Mouse (Mus musculus): ENCODE results near the gene Tmem151b.

The Tmem151b gene

GRCm38 (mm10) chr17:45549617-45550181 is at the start of gene Tmem151b:
Gene Tmem151b, minus strand, starts transcription at chr17:45549677.
- no peak for DNase-seq

- no peak for DNase-seq
Observed at GRCm38 (mm10) chr17:45598891-45599290, 49.4 kb upstream of the Tmem151b start.

DNA sequence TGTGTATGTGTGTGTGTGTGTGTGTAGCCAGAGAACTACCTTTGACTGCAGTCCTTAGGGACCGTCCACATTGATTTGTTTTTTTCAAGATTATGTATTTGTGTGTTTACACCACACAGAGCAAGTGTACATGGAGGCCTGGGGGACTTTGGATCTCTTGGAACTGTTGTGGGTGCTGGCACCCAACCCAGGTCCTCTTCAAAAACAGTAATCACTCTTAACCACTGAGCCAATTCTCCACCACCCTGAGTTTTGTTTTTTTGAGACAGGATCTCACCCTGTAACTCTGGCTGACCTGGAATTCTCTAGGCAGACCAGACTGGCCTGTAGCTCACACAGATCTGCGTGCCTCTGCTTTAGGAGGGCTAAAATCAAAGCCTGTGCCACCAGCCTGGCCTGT is 48.9 kb upstream of the Tmem151b start:
- DNase-seq = no peak

- DNase-seq = peak; percentile 25
Observed at GRCm38 (mm10) chr17:45597787-45598186, 48.3 kb upstream of the Tmem151b start.

- DNase-seq = peak; percentile 82
Observed at GRCm38 (mm10) chr17:45596631-45597396, 47.3 kb upstream of the Tmem151b start.

DNA sequence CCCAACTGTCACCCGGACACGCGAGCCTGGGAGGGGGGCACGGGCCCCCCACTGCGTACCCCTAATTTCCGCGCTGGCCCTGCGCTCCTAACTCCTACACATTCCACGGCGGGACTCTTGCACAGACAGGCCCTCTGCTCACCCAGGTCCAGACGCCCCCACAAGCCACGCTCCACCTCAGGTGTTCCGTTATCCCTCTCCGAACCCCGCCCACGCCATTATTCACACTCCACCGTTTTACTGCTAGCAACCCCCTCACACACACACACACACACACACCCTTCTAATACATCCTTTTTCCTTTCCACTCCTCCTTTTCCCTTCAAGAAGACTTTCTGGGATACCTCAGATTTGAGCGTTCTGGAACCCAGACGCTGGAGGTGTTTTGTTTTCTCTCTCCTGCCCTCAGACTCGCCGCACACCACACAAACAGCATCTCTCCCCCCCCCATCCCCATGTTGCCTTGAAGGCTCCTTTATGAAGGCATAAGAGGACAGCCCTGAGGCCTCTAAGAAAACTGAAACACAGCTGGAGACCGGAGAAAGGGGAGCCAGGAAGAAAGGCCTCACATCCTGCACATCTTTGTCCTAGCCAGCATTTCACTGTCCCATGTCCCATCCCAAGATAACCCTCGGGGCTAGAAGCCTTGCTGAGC is 46.4 kb upstream of the Tmem151b start:
- DNase-seq = no peak

DNA sequence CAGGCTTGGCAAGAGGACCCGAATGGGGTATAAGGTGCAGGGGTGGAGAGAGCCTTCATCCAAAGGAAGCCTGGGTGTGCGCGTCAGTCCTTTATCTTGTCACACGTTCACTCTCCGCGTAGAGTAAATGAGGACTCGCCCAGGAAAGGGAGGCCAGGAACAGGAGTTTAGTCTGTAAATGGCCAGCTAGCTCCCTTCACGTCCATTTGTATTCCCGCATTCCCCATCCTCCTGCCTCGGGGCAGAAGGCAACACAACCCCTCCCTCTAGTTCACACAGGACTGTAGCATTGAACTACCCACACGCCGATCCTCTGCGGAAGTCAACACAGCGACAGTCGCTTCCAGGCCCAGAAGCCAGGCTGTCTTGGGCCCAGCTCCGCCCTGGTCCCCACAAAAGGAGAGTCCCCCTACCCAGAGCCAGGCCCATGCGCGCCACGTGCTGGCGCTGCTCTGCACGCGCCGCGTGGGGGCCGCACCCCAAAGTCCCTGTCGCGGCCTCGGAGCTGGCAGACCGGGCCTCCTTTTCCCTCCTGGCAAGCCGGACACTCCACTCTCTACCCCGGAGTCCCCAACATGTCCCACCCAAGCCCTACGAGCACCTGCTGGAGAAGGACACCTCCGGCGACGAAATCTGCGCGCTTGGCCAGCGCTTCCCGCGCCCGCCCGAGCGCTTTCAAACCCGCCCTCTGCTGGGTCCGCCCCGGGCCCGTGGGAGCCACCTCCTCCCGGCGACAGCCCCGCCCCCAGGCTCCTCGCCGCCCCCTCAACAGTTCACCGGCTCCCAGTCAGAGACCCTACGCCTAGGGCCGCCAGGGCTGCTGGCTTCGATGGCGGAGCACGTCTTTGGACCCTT is 45.6 kb upstream of the Tmem151b start:
- DNase-seq = peak; percentile 83

- no peak for DNase-seq
Observed at GRCm38 (mm10) chr17:45594195-45594594, 44.7 kb upstream of the Tmem151b start.

DNA sequence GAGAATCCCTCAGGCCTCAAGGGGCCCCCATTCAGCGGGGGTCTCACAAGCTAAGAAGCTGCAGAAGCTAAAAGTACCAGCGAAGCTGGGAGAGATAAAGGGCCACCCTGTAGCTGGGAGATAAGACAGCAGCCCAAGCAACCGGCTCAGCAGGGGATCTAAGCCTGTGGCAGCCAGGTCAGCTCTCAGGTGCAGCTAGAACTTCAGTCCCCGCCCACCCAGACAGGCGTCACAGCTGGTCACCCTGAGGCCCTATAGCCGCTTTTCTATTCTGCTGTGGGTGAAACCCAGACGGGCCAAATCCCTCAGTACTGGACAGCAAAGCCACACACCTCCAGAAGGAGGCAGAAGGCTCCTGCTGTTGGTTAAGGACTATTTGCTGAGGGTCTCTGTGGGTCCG is 44.0 kb upstream of the Tmem151b start:
- no peak for DNase-seq

- DNase-seq = peak; percentile 56
Observed at GRCm38 (mm10) chr17:45592606-45593431, 43.3 kb upstream of the Tmem151b start.

DNA sequence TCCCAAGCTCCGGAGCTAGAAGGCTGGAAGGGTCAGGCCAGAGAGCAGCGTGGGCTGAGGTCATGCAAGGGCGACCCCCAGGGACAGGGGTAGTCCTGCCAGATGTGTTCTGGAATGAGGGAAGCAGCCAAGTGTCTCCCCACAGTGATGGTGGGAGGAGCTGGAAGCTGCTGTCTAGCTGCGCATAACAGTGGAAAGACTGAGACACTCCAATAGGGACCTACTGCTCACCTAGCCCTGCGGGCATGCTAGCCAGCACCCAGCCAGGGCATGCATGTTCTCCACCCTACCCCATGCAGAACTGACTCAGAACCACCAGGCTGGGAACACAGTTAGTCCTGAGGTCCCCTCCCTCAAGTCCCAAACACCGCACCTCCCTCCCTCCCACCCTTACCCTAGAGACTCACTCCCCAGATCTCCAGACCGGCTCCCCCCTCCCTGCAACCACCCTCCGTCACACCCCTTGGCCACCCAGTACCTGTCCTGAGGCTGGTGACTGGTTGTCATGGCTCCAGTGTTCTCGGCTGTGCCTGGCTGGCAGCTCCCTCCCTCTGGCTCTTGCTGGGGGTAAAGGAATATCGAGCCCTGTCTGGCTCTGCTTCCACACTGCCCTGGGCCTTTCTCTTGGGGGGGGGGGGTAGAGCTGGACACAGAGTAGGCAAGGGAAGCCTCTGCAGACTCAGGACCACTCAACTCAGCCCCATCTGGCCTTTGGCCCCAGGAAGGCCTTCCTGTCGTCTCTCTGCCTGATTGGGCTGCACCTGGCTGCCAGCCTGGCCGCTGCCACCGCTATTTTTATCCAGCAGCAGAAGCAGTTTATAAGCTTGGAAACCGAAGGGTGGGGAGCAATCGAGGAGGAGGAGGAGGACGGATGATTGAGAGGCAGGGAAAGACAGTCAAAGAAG is 42.5 kb upstream of the Tmem151b start:
- DNase-seq = peak; percentile 52

- no peak for DNase-seq
Observed at GRCm38 (mm10) chr17:45590410-45590809, 40.9 kb upstream of the Tmem151b start.

DNA sequence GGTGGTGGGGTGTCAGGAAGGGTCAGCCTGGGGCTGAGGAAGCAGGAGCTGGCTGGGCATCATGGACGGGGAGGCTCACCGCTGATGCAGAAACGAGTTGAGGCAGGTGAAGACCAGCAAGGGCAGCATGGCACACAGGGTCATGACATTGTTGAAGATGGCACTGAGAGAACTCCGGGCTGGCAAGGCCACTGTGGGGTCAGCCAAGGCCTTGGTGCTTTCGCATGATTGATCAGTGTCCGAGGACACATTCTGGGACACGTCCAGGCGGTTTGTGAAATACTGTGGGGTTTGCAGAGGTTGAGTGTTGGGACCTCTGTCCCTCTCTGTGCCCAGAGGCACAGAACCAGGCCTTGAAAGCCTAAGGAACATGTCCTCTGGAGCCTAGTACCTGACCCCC is 40.4 kb upstream of the Tmem151b start:
- DNase-seq = no peak

DNA sequence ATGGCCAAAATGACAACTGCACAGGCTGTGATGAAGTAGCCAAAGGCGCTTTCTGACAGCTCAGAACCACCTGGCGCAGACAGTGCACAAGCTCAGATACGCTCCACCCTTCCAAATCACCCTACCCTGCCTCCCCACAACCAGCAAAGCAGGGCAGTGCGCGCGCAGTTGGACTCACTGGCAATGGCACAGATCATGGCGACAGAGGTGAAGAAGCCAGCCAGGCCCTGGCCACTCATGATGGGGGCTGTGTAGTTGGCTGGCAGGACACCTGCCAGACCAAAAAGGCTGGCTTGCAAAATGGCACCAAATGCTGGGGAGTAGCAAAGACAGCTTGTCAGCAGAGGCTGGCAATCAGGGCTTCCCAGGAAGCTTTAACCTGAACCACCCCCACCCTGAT is 39.8 kb upstream of the Tmem151b start:
- DNase-seq = no peak

GRCm38 (mm10) chr17:45588370-45588769 is 38.9 kb upstream of the Tmem151b start:
- no peak for DNase-seq

- no peak for DNase-seq
Observed at GRCm38 (mm10) chr17:45586449-45586837, 37.0 kb upstream of the Tmem151b start.

- DNase-seq = no peak
Observed at GRCm38 (mm10) chr17:45585725-45586448, 36.4 kb upstream of the Tmem151b start.

DNA sequence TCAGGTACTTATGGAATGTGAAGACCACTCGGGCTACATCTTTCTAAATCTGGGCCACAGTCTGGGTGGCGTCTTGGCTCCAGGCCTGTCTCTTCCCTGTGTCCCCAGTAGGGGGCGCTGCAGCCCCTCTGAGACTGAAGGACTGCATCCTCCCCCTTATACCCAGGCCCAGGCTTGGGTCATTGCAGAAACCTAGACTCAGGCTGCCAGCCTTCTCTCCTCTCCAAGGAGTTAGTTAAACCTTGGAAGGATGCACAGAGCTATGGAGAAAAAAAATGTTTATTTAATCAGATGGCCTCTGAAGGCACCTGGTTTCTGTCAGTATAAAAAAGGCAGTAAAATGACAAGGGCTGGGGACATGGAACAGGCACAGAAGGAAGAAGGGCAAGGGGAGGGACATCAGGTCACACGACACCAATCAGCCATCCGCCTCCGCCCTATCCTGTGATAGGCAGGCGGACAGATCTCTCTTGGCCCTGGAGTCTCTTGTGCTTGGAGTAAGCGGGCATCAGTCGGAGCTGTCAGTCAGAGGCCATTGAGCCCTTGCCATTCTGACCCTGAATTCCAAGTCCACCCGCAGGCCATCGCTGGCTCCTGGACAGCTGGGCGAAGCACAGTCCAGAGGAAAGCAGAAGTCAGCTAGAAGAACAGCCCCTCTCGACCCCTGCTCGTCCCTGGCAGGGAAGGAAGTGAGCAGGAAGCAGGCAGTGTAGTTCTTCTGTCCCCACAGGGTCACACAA is 35.6 kb upstream of the Tmem151b start:
- peak; percentile 79 for DNase-seq

GRCm38 (mm10) chr17:45584096-45584896 is 34.8 kb upstream of the Tmem151b start:
- peak; percentile 85 for DNase-seq

All from kidney, adult 18-20 months (tissue).